Mouse (Mus musculus) bone marrow, adult 2 months (tissue): ENCODE measurements around the gene Padi2.

Source experiments
- CTCF ChIP-seq: fragments of 200-500 bp; IDR thresholded peaks from 2 replicates; pipeline ENCODE4 v1.5.1; 2011; ENCODE audit warnings: low read length, control low read depth; ENCODE audit not compliant: control insufficient read depth, insufficient read depth
- POLR2A ChIP-seq: fragments of 200-500 bp; IDR thresholded peaks from 2 replicates; pipeline ENCODE4 v1.6.1; 2011; ENCODE audit warnings: low read depth, mild to moderate bottlenecking, control low read depth, low read length, borderline replicate concordance; ENCODE audit not compliant: control insufficient read depth

- TF ChIP-seq CTCF: peak; percentile 73
- TF ChIP-seq POLR2A: no peak
These were observed 58.5 kb downstream of the Padi2 start for GRCm38 (mm10) chr4:140964620-140965019.
